Mouse (Mus musculus): ENCODE data around the gene Gm1043. TPM values are rescaled to one million over a fixed set of nuclear protein-coding genes. Genes with fewer than 3 reads are reported as not detected.

Gene Gm1043
- polyA plus RNA-seq, 1 experiment: not detected

DNA sequence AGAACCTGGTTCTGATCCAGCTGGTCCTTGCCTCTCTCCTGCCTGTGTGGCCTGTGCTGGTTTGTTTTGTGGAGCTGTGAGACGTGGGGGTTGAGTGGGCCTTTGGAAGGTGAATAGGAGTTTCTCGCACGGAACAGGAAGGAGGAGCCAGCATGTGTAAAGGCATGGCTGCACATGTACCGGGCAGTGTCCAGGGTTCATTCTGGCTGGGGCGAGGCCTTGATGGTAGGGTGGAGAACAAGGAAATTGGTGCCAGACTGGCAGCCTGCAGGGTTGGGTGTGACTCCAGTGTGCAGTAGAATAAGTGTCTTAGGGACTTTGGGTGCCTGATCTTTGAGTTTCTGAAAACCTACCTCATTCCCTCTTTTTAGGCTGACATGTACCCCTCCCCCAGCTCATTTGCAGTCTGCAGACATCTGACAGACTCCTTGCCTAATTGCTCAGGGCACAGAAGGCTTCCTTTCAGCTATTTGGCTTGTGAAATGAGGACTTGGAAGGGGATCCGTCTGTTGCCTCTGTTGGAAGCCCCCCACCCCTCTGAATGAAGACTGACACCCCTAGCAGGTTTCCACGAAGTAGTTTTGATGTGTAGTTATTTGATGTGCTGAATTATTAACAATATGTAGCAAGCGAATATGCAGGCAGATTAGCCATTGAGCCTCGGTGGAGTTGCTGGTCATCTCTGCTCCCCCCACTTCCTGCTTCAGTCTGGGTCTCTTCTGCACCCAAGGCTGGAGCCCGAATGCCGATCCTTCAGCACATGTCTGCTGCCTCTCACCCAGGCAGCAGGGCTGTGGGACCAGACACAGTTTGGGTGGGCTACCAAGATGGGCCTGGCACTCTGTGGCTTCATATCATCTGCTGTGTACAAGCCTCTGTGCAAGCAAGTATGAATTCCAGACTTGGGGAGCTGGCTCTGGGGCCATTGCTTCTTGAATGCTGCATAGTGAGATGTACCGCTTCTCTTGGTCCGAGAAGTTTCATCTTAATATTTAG, 20.4 kb upstream of the Gm1043 start:
- H3K4me3 ChIP-seq (replicated peaks): no peak overlapping the region
- TF ChIP-seq TAL1 (IDR thresholded peaks at IDR 0.05; ENCODE audit: low read length): no peak
- no peak for TF ChIP-seq GATA1 (IDR thresholded peaks at IDR 0.05; ENCODE audit: low read length)
- H3K36me3 ChIP-seq (ENCODE audit: control insufficient read depth): no peaks in the 10 kb centered on the region
- no peaks in the 10 kb centered on the region for H3K9me3 ChIP-seq (ENCODE audit: control insufficient read depth, low read length)
- H3K4me1 ChIP-seq (ENCODE audit: control insufficient read depth): no peaks in the 10 kb centered on the region
- no peaks in the 10 kb centered on the region for H3K27me3 ChIP-seq (ENCODE audit: control insufficient read depth)

DNA sequence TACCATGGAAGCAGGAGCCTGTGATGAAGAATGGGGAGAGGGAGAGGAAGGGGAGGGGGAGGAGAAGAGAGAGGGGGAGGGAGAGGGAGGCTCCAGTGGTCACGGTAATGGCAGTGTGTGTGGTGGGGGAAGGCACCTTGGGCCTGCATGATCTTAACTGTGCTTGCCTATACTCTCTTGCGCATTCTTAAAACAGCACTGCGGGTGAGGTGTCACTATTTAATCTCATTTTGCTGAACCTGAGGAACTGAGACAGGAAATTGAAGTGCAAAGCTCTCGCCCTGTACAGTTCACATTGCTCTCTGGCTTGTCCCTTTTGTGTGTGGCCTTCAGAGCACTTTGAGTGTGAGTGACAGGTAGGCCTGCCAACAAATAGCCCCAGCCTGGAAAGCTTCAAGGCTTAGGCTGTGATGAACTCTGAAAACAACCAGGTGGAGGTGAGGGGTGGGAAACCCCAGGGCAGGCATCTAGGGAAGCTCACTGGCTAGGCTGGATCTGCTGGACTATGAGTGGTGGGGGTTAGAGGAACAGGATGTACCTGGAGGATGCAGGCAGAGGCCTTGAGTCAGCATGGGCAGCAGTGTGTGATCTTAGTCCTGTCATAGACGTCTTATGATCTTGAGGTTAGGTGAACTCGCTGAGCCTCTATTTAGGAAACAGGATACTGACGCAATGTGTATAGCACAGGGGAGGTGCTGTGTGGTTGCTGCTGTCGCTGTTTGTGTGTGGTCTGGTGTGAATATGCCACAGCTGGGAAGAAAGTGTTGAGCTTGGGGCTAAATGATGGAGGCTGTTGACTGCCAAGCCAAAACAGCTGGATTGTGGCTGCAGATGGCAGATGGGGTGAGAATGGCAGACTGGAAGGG, 18.2 kb upstream of the Gm1043 start:
- TF ChIP-seq TAL1 (IDR thresholded peaks at IDR 0.05; ENCODE audit: low read length) (no peak), GATA1 (IDR thresholded peaks at IDR 0.05; ENCODE audit: low read length) (no peak)
- Histone ChIP-seq H3K9me3 (ENCODE audit: control insufficient read depth, low read length) (no peaks in the 10 kb centered on the region), H3K4me1 (ENCODE audit: control insufficient read depth) (no peaks in the 10 kb centered on the region), H3K27me3 (ENCODE audit: control insufficient read depth) (no peaks in the 10 kb centered on the region), H3K36me3 (ENCODE audit: control insufficient read depth) (no peaks in the 10 kb centered on the region), H3K4me3 (replicated peaks) (no peak overlapping the region)

DNA sequence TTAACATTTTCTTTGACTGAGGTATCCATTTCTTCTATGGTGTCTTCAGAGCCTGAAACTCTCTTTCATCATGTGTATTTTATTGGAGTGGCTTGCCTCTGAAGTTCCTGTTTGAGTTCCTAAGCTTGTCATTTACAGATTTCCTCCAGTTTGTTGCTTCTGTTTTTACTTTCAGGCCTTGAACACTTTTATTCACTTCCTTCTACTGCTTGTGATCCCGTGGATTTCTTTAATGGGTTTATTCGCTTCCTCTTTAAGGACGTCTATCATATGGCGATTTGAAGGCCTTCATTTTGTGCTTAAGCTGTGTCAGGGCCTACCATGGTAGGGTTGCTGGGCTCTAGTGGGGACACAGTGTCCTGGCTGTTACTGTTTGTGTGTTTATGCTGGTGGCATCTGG, 11.5 kb upstream of the Gm1043 start:
- Histone ChIP-seq H3K27me3 (ENCODE audit: control insufficient read depth) (peaks cover 2% of the 10 kb centered on the region), H3K4me3 (replicated peaks) (no peak overlapping the region), H3K9me3 (ENCODE audit: control insufficient read depth, low read length) (no peaks in the 10 kb centered on the region), H3K4me1 (ENCODE audit: control insufficient read depth) (no peaks in the 10 kb centered on the region), H3K36me3 (ENCODE audit: control insufficient read depth) (no peaks in the 10 kb centered on the region)
- TF ChIP-seq TAL1 (IDR thresholded peaks at IDR 0.05; ENCODE audit: low read length) (no peak), GATA1 (IDR thresholded peaks at IDR 0.05; ENCODE audit: low read length) (no peak)

- TF ChIP-seq TAL1 (IDR thresholded peaks at IDR 0.05; ENCODE audit: low read length): no peak
- no peak for TF ChIP-seq GATA1 (IDR thresholded peaks at IDR 0.05; ENCODE audit: low read length)
- Histone ChIP-seq H3K36me3 (ENCODE audit: control insufficient read depth) (no peaks in the 10 kb centered on the region), H3K4me3 (replicated peaks) (no peak overlapping the region), H3K4me1 (ENCODE audit: control insufficient read depth) (no peaks in the 10 kb centered on the region), H3K9me3 (ENCODE audit: control insufficient read depth, low read length) (no peaks in the 10 kb centered on the region), H3K27me3 (ENCODE audit: control insufficient read depth) (peaks cover 2% of the 10 kb centered on the region)
These were observed 8.4 kb upstream of the Gm1043 start for GRCm38 (mm10) chr5:37076692-37077329.

- H3K4me1 ChIP-seq (ENCODE audit: control insufficient read depth): no peaks in the 10 kb centered on the region
- no peak for TF ChIP-seq GATA1 (IDR thresholded peaks at IDR 0.05; ENCODE audit: low read length)
- TF ChIP-seq TAL1 (IDR thresholded peaks at IDR 0.05; ENCODE audit: low read length): no peak
- no peak overlapping the region for H3K4me3 ChIP-seq (replicated peaks)
- peaks cover 2% of the 10 kb centered on the region for H3K27me3 ChIP-seq (ENCODE audit: control insufficient read depth)
- H3K9me3 ChIP-seq (ENCODE audit: control insufficient read depth, low read length): no peaks in the 10 kb centered on the region
- H3K36me3 ChIP-seq (ENCODE audit: control insufficient read depth): no peaks in the 10 kb centered on the region
These were observed 7.9 kb upstream of the Gm1043 start for GRCm38 (mm10) chr5:37077330-37077698.

GRCm38 (mm10) chr5:37079484-37079883, 5.7 kb upstream of the Gm1043 start:
- no peaks in the 10 kb centered on the region for H3K4me1 ChIP-seq (ENCODE audit: control insufficient read depth)

DNA sequence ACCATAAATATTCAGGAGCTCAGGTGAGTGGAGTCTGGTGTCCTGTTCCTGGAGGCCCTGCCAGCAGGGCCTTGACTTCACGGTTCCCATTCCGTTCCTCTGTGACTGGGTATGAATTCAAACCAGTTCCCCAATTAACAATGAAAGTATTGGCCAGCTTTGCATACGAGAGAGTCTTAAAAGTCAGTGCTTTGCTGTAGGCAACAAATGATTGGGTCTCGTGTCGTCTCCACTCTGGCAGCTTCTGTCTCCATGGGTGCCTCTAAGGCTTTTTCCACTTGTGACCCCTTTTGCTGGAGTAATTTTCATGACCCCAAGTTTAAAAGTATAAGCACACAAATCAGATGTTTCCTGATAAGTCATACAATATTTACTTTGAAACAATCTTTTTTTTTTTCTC, 4.6 kb upstream of the Gm1043 start:
- Histone ChIP-seq H3K4me1 (ENCODE audit: control insufficient read depth) (no peaks in the 10 kb centered on the region), H3K9me3 (ENCODE audit: control insufficient read depth, low read length) (no peaks in the 10 kb centered on the region), H3K4me3 (replicated peaks) (no peak overlapping the region), H3K27me3 (ENCODE audit: control insufficient read depth) (peaks cover 2% of the 10 kb centered on the region), H3K36me3 (ENCODE audit: control insufficient read depth) (no peaks in the 10 kb centered on the region)
- TF ChIP-seq GATA1 (IDR thresholded peaks at IDR 0.05; ENCODE audit: low read length) (no peak), TAL1 (IDR thresholded peaks at IDR 0.05; ENCODE audit: low read length) (no peak)

More at GRCm38 (mm10) chr5:37079484-37079883, 5.7 kb upstream of the Gm1043 start:
- H3K36me3 ChIP-seq (ENCODE audit: control insufficient read depth): no peaks in the 10 kb centered on the region
- peaks cover 2% of the 10 kb centered on the region for H3K27me3 ChIP-seq (ENCODE audit: control insufficient read depth)
- H3K9me3 ChIP-seq (ENCODE audit: control insufficient read depth, low read length): no peaks in the 10 kb centered on the region
- H3K4me3 ChIP-seq (replicated peaks): no peak overlapping the region
- no peak for TF ChIP-seq GATA1 (IDR thresholded peaks at IDR 0.05; ENCODE audit: low read length)

DNA sequence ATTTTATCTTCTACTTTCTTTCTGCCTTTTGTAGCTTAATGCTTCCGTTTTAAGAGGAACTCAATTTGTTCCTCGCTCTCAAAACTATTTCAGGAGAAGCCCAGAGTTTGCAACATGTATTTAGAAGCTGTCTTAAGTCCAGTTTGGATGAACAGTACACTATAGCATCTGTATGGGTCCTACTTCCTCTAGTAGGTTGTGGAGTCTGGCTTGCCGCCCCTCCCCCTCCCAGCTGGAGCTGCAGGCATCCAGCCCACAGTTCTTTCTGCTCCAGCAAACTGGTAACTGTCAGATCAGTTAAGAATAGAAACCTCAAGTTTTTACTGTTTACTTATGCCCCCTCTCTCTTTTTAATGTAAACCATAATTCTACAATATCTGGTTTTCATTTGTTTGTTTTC, 2.8 kb upstream of the Gm1043 start:
- Histone ChIP-seq H3K4me1 (ENCODE audit: control insufficient read depth) (no peaks in the 10 kb centered on the region), H3K9me3 (ENCODE audit: control insufficient read depth, low read length) (no peaks in the 10 kb centered on the region), H3K36me3 (ENCODE audit: control insufficient read depth) (no peaks in the 10 kb centered on the region), H3K4me3 (replicated peaks) (no peak overlapping the region), H3K27me3 (ENCODE audit: control insufficient read depth) (no peaks in the 10 kb centered on the region)
- TF ChIP-seq GATA1 (IDR thresholded peaks at IDR 0.05; ENCODE audit: low read length) (no peak), TAL1 (IDR thresholded peaks at IDR 0.05; ENCODE audit: low read length) (no peak)
